Mouse (Mus musculus): ENCODE data around the gene Appl2. TPM values are rescaled to one million over a fixed set of nuclear protein-coding genes. Genes with fewer than 3 reads are reported as not detected.

Appl2 gene
- polyA plus RNA-seq, 1 experiment from 2014 or later: 22.4 TPM

- ChIA-PET CTCF (interaction anchor here (1.3 kb wide), 1 partner anchor 80 kb away, joined by 5 read pairs; no protein-coding TSS in a partner anchor), POLR2A (interaction anchor here (1.5 kb wide), 1 partner anchor 104 kb away, joined by 3 read pairs; no protein-coding TSS in a partner anchor)
- ATAC-seq (no peak), DNase-seq (ENCODE audit: low read depth, low spot score) (no peak)
- in situ Hi-C loops (cut with MboI; ENCODE audit: low pct_unique_long_range_greater_than_20kb): no loop called here
- TF ChIP-seq CTCF (IDR thresholded peaks at IDR 0.05): no peak
- no peaks in the 10 kb centered on the region for H3K27me3 ChIP-seq
Observed at GRCm38 (mm10) chr10:83649037-83649436, 499 bp upstream of the Appl2 start.

- ChIA-PET CTCF (no interaction called here), POLR2A (no interaction called here)
- no peak for ATAC-seq
- H3K27me3 ChIP-seq: no peaks in the 10 kb centered on the region
- no peak for TF ChIP-seq CTCF (IDR thresholded peaks at IDR 0.05)
- in situ Hi-C loops (cut with MboI; ENCODE audit: low pct_unique_long_range_greater_than_20kb): no loop called here
- DNase-seq (ENCODE audit: low read depth, low spot score): no peak
Observed at GRCm38 (mm10) chr10:83646351-83646885, 2.1 kb downstream of the Appl2 start.

GRCm38 (mm10) chr10:83645716-83645990, 2.9 kb downstream of the Appl2 start:
- no peak for TF ChIP-seq CTCF (IDR thresholded peaks at IDR 0.05)
- DNase-seq (ENCODE audit: low read depth, low spot score): no peak
- in situ Hi-C loops (cut with MboI; ENCODE audit: low pct_unique_long_range_greater_than_20kb): no loop called here
- ChIA-PET POLR2A (no interaction called here), CTCF (no interaction called here)
- no peak for ATAC-seq
- H3K27me3 ChIP-seq: no peaks in the 10 kb centered on the region

DNA sequence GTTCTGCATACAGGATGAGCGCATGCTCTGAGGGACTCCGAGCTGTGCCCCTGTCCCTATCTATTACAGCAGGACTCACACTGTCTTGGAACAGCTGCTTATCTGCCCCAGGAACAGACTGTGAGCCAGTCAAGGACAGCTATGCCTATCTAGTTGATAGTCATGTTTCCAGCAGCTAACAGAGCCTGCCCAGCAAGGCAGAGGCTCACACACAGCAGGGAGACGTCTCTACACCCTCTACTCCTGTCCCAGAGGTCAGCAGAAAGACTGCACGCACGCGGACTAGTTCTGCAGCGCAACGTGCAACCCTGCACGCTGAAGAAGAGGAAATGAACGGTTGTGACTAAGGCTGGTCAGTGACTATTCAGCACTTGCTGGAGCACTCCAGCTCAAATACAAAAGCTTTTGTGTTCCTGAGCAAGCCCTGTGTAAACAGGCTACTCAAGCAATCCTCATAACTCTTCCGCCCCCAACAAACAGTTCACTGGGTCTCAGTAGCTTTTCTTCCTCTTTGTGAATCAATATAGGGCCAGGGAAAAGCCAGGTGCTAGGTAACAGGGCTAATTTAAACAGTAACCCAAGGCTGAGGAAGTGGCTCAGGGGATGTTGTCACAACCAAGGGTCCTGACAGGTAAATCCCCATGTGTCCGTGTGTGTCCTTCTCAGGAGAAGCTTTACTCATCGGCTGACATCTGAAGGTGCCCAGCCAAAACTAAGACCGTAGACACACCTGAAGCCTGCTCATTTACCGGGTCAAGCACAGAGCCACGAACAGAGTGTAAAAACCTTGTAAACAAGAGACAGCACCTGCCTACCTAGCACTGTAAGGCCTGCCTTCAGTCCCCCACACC, 3.4 kb downstream of the Appl2 start:
- no peak for TF ChIP-seq CTCF (IDR thresholded peaks at IDR 0.05)
- no peak for DNase-seq (ENCODE audit: low read depth, low spot score)
- ChIA-PET CTCF (no interaction called here), POLR2A (interaction anchor here (1.2 kb wide), 1 partner anchor 11 kb away, joined by 3 read pairs; no protein-coding TSS in a partner anchor)
- in situ Hi-C loops (cut with MboI; ENCODE audit: low pct_unique_long_range_greater_than_20kb): no loop called here
- ATAC-seq: no peak
- no peaks in the 10 kb centered on the region for H3K27me3 ChIP-seq

GRCm38 (mm10) chr10:83644167-83644566, 4.4 kb downstream of the Appl2 start:
- POLR2A ChIA-PET: interaction anchor here (1.2 kb wide), 1 partner anchor 10 kb away, joined by 3 read pairs; no protein-coding TSS in a partner anchor
- CTCF ChIA-PET: no interaction called here
- DNase-seq (ENCODE audit: low read depth, low spot score) (no peak), ATAC-seq (no peak)
- in situ Hi-C loops (cut with MboI; ENCODE audit: low pct_unique_long_range_greater_than_20kb): no loop called here
- H3K27me3 ChIP-seq: no peaks in the 10 kb centered on the region
- no peak for TF ChIP-seq CTCF (IDR thresholded peaks at IDR 0.05)

- in situ Hi-C loops (cut with MboI; ENCODE audit: low pct_unique_long_range_greater_than_20kb): no loop called here
- POLR2A ChIA-PET: interaction anchor here (1.0 kb wide), 1 partner anchor 8 kb away, joined by 3 read pairs; no protein-coding TSS in a partner anchor
Observed at GRCm38 (mm10) chr10:83641641-83642040, 6.9 kb downstream of the Appl2 start.

DNA sequence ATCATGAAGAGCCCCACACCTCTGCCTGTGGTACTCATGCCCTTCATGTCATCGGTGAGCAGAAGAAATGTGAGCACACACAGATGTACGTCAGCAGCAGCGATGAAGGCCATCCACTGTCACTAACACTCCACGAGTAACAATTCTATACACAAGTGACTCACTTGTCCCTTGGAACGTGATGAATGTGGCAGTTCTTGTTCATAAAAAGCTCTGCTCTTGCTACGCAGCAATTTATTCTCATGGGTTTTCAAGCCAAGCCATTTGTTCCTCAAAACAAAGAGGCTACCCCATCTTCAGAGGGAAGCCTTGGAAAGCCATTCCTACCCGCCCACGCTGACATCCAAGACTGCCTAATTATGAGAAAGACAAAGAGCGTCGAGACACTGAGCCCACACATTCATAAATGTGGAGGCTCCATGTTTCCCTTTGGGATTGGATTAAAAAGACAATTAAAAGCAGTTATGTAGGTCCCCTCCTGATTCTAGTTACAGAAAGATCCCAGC, 8.6 kb downstream of the Appl2 start:
- no peak for ATAC-seq
- H3K27me3 ChIP-seq: no peaks in the 10 kb centered on the region
- DNase-seq (ENCODE audit: low read depth, low spot score): no peak
- in situ Hi-C loops (cut with MboI; ENCODE audit: low pct_unique_long_range_greater_than_20kb): no loop called here
- POLR2A ChIA-PET: no interaction called here
- CTCF ChIA-PET: no interaction called here
- no peak for TF ChIP-seq CTCF (IDR thresholded peaks at IDR 0.05)

More at GRCm38 (mm10) chr10:83641641-83642040, 6.9 kb downstream of the Appl2 start:
- no peak for TF ChIP-seq CTCF (IDR thresholded peaks at IDR 0.05)
- DNase-seq (ENCODE audit: low read depth, low spot score): no peak
- no peaks in the 10 kb centered on the region for H3K27me3 ChIP-seq
- CTCF ChIA-PET: interaction anchor here (0.5 to 0.9 kb wide), 2 partner anchors 94 to 135 kb away, joined by 3 read pairs; no protein-coding TSS in a partner anchor
- ATAC-seq: no peak

DNA sequence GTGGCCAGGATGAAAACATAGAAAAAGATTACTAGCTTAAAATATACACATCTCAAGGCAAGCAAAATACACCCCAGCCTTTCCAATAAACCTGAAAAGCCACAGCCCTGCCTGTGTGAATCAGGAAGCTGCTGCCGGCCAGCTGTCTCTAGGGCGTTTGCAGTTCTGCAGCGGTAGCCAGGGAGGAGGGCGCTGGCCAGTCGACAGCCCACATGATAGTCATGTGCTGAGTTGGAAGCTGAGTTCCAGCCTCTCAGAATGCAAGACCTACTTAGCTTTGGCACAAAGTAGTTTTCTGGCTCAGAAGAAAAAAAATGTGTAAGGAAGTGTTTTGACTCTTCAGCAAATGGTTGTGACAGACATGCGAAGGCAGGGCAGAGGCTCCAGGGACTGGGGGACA, 11.2 kb downstream of the Appl2 start:
- no peak for ATAC-seq
- in situ Hi-C loops (cut with MboI; ENCODE audit: low pct_unique_long_range_greater_than_20kb): no loop called here
- POLR2A ChIA-PET: no interaction called here

GRCm38 (mm10) chr10:83636191-83636590, 12.3 kb downstream of the Appl2 start:
- ATAC-seq (no peak), DNase-seq (ENCODE audit: low read depth, low spot score) (no peak)
- in situ Hi-C loops (cut with MboI; ENCODE audit: low pct_unique_long_range_greater_than_20kb): no loop called here
- CTCF ChIA-PET: interaction anchor here (1.1 kb wide), 1 partner anchor 9 kb away, joined by 4 read pairs; no protein-coding TSS in a partner anchor
- H3K27me3 ChIP-seq: no peaks in the 10 kb centered on the region
- POLR2A ChIA-PET: no interaction called here
- no peak for TF ChIP-seq CTCF (IDR thresholded peaks at IDR 0.05)

More for the DNA sequence above, 11.2 kb downstream of the Appl2 start:
- CTCF ChIA-PET: interaction anchor here (0.8 to 1.2 kb wide), 2 partner anchors 11 to 16 kb away, joined by 3 read pairs; no protein-coding TSS in a partner anchor
- no peak for DNase-seq (ENCODE audit: low read depth, low spot score)
- no peaks in the 10 kb centered on the region for H3K27me3 ChIP-seq
- TF ChIP-seq CTCF (IDR thresholded peaks at IDR 0.05): no peak

DNA sequence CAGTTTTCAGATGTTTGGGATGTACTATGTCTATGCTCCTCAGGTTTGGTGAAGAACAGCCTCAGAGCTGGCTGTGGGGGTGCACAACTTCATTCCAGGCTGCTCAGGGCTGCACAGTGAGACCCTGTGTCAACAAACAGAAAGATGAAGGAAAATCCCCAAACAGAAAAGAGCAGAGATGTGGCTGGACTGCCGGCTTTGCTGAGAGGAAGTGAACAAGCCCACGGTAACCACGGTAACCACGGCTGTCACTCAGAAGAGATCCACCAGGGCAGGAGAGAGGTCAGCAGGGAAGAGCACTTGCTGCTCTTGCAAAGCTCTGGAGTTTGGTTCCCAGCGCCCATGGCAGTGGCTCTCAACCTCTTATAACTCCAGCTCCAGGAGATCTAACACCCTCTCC, 14.1 kb downstream of the Appl2 start:
- DNase-seq (ENCODE audit: low read depth, low spot score) (no peak), ATAC-seq (no peak)
- CTCF ChIA-PET: interaction anchor here (1.2 kb wide), 1 partner anchor 9 kb away, joined by 4 read pairs; no protein-coding TSS in a partner anchor
- POLR2A ChIA-PET: interaction anchor here (1.0 to 1.5 kb wide), 2 partner anchors 10 to 22 kb away, joined by 3 read pairs; no protein-coding TSS in a partner anchor
- in situ Hi-C loops (cut with MboI; ENCODE audit: low pct_unique_long_range_greater_than_20kb): no loop called here
- no peak for TF ChIP-seq CTCF (IDR thresholded peaks at IDR 0.05)
- H3K27me3 ChIP-seq: no peaks in the 10 kb centered on the region

Measured in Patski (cell line).